Comparison of ENCODE assay signal across 8 mouse cellular contexts in the genomic region with DNA sequence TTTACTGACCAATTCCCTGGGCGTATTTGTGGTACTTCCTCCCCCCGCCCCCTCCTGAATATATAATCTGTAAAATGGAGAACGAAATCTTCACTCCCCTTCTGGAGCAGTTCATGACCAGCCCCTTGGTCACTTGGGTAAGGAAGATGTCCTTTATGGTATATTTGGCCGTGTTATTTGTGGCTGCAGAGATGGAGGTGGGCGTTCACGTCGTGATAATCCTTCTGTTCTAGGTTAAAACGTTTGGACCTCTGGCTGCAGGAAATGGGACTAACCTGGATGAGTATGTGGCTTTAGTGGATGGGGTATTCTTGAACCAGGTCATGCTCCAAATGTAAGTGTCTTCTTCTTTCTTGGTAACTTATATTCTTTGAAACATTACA. TPM values are rescaled to one million over a fixed set of nuclear protein-coding genes. Genes with fewer than 3 reads are reported as not detected.
A peak's percentile ranks its signal among the peaks of the same experiment; 100 is the strongest.
DNase-seq lines count a peak whose midpoint lies in the region; ATAC-seq lines count a peak whose summit lies in the region.

No protein-coding gene starts in this region.

- no peaks in the 10 kb centered on the region for H3K36me3 ChIP-seq in embryonic facial prominence, embryonic 11.5 days (replicated peaks; ENCODE audit: control insufficient read depth, insufficient read depth, low read depth, low read length)
- no peaks in the 10 kb centered on the region for H3K36me3 ChIP-seq in hindbrain, embryonic 15.5 days
- H3K36me3 ChIP-seq in midbrain, embryonic 11.5 days (ENCODE audit: control insufficient read depth, insufficient read depth, low read length) = no peaks in the 10 kb centered on the region

- no peak for ATAC-seq in embryonic facial prominence, embryonic 11.5 days (replicated peaks; ENCODE audit: insufficient number of reproducible peaks, low FRiP score, low TSS enrichment, low read depth)
- peak; percentile 4 for ATAC-seq in hindbrain, embryonic 15.5 days (ENCODE audit: low FRiP score, low read depth)
- peak; percentile 27 for ATAC-seq in midbrain, embryonic 11.5 days (ENCODE audit: low FRiP score)
- no peak for ATAC-seq in inflammation-experienced regulatory T-cells, adult 6 months

- H3K27ac ChIP-seq in embryonic facial prominence, embryonic 11.5 days (replicated peaks; ENCODE audit: low read depth, low read length) = peak overlapping the region; percentile 96; the same call in 1 of the 2 replicates
- H3K27ac ChIP-seq in hindbrain, embryonic 15.5 days (replicated peaks) = peak overlapping the region; percentile 97
- H3K27ac ChIP-seq in midbrain, embryonic 11.5 days (ENCODE audit: low read depth, low read length) = peak overlapping the region; percentile 97

- no peaks in the 10 kb centered on the region for H3K27me3 ChIP-seq in embryonic facial prominence, embryonic 11.5 days (ENCODE audit: control insufficient read depth, insufficient read depth, low read length)
- no peaks in the 10 kb centered on the region for H3K27me3 ChIP-seq in hindbrain, embryonic 15.5 days
- H3K27me3 ChIP-seq in midbrain, embryonic 11.5 days (ENCODE audit: control insufficient read depth, insufficient read depth, low read length) = no peaks in the 10 kb centered on the region

- peak overlapping the region; percentile 44 for H3K4me2 ChIP-seq in embryonic facial prominence, embryonic 11.5 days (ENCODE audit: low read depth, low read length)
- peak overlapping the region; percentile 57 for H3K4me2 ChIP-seq in hindbrain, embryonic 15.5 days
- H3K4me2 ChIP-seq in midbrain, embryonic 11.5 days = peak overlapping the region; percentile 60

- H3K4me1 ChIP-seq in embryonic facial prominence, embryonic 11.5 days (ENCODE audit: control insufficient read depth, insufficient read depth, low read length) = no peaks in the 10 kb centered on the region
- peaks cover 22% of the 10 kb centered on the region for H3K4me1 ChIP-seq in hindbrain, embryonic 15.5 days (replicated peaks)
- peaks cover 6% of the 10 kb centered on the region for H3K4me1 ChIP-seq in midbrain, embryonic 11.5 days (ENCODE audit: control insufficient read depth, insufficient read depth, low read length)

- no peaks in the 10 kb centered on the region for H3K9me3 ChIP-seq in embryonic facial prominence, embryonic 11.5 days (replicated peaks; ENCODE audit: control insufficient read depth, low read length)
- H3K9me3 ChIP-seq in hindbrain, embryonic 15.5 days = no peaks in the 10 kb centered on the region
- no peaks in the 10 kb centered on the region for H3K9me3 ChIP-seq in midbrain, embryonic 11.5 days (ENCODE audit: control insufficient read depth, low read length)

- 0% methylated on average over 8 of the region's 8 CpGs for WGBS in embryonic facial prominence, embryonic 11.5 days
- WGBS in hindbrain, embryonic 15.5 days = under 1% methylated on average over 8 of the region's 8 CpGs
- 0% methylated on average over 8 of the region's 8 CpGs for WGBS in midbrain, embryonic 11.5 days

- peak overlapping the region; percentile 91 for H3K4me3 ChIP-seq in embryonic facial prominence, embryonic 11.5 days (ENCODE audit: low read depth, low read length)
- peak overlapping the region; percentile 89 for H3K4me3 ChIP-seq in hindbrain, embryonic 15.5 days
- H3K4me3 ChIP-seq in midbrain, embryonic 11.5 days (ENCODE audit: low read depth, low read length) = peak overlapping the region; percentile 90

- peak; percentile 5 for DNase-seq in retina, postnatal 7 days (ENCODE audit: low read depth, low spot score)
- DNase-seq in retina, embryonic 14.5 days (ENCODE audit: low spot score) = no peak
- DNase-seq in embryonic facial prominence, embryonic 11.5 days (ENCODE audit: low spot score) = no peak
- no peak for DNase-seq in midbrain, embryonic 11.5 days (ENCODE audit: low spot score, missing footprints)
- DNase-seq in frontal cortex, adult 2 months (ENCODE audit: extremely low spot score in 1 of 2, low spot score in 1 of 2) = no peak
- no peak for DNase-seq in cerebellum, adult 11 months

- peak overlapping the region; percentile 97 for H3K9ac ChIP-seq in embryonic facial prominence, embryonic 11.5 days (replicated peaks; ENCODE audit: low read length)
- peak overlapping the region; percentile 88 for H3K9ac ChIP-seq in hindbrain, embryonic 15.5 days
- peak overlapping the region; percentile 98 for H3K9ac ChIP-seq in midbrain, embryonic 11.5 days (ENCODE audit: low read length)

RNA-seq across cellular contexts. Expression of a gene that starts 0.8 kb away (rescaled TPM):
- 41.1 and 46.6 TPM in 2 replicates for polyA plus RNA-seq in embryonic facial prominence, embryonic 11.5 days (2014; fragmentation: Nextera tagmentation; extraction: Ambion mirVana)
- polyA plus RNA-seq in hindbrain, embryonic 15.5 days (2015; fragmentation: Nextera tagmentation; extraction: Ambion mirVana) = 84.5 and 87.8 TPM in 2 replicates
- 52.8 and 52.9 TPM in 2 replicates for polyA plus RNA-seq in midbrain, embryonic 11.5 days (2014; fragmentation: Nextera tagmentation; extraction: Ambion mirVana)
- polyA plus RNA-seq in frontal cortex, adult 2 months (2012; rRNA removed) = 23.1 and 26.3 TPM in 2 replicates
- polyA plus RNA-seq in inflammation-experienced regulatory T-cells, adult 6 months (2017; shearing (Covaris generic)) = 1 to 10 TPM in 2 of 3 experiments, under 1 TPM in 1; 0.93 to 1.3 (median 1.2) TPM

Comparison
In these comparisons a context has a peak if more than half of its experiments do, and no peak if none do; other contexts are left out.
1. ATAC-seq: peak in hindbrain, embryonic 15.5 days (single experiment) and midbrain, embryonic 11.5 days (single experiment); none in embryonic facial prominence, embryonic 11.5 days (single experiment) and inflammation-experienced regulatory T-cells, adult 6 months (single experiment).
2. RNA of a gene that starts 0.8 kb away (polyA plus RNA-seq): 84.5 to 87.8 TPM in hindbrain, embryonic 15.5 days, 52.8 to 52.9 TPM in midbrain, embryonic 11.5 days, 41.1 to 46.6 TPM in embryonic facial prominence, embryonic 11.5 days and 23.1 to 26.3 TPM in frontal cortex, adult 2 months; 0.93 to 1.3 TPM in inflammation-experienced regulatory T-cells, adult 6 months; every median in the first group is over 10 times any median in the second.
3. Peak in every context shown above with its lines, with median percentiles within 50 percentile points of each other: H3K27ac ChIP-seq, H3K4me2 ChIP-seq, H3K4me3 ChIP-seq and H3K9ac ChIP-seq.